ENCODE assay signal across 8 mouse cellular contexts in genomic region chr1:190928370-190929009, GRCm38 (mm10). TPM values are rescaled to one million over a fixed set of nuclear protein-coding genes. Genes with fewer than 3 reads are reported as not detected.
DNase-seq lines count a peak whose midpoint lies in the region; ATAC-seq and TF ChIP-seq lines count a peak whose summit lies in the region.

No protein-coding gene starts in this region.

- DNase-seq in gastrocnemius, adult 8-10 months (ENCODE audit: low spot score in 2 of 2): peak; percentile 96 to 98
- peak; percentile 96 for DNase-seq in hindlimb bud, embryonic 11.5 days (ENCODE audit: extremely low spot score, low read depth, low spot score)
- peak; percentile 96 to 98 for DNase-seq in left cerebral cortex, adult 8-10 months (ENCODE audit: low spot score in 2 of 2)
- peak; percentile 98 for DNase-seq in right cerebral cortex, postnatal 10 days (ENCODE audit: low spot score in 2 of 2)
- peak; percentile 97 for DNase-seq in urinary bladder, postnatal 25 days (ENCODE audit: low spot score)

- TF ChIP-seq POLR2A in cortical plate, adult 2 months (IDR thresholded peaks at IDR 0.05; ENCODE audit: extremely low read depth, insufficient read depth, low read length): peak; percentile 90

- H3K9me3 ChIP-seq in megakaryocyte, embryonic 14.5 days: no peaks in the 10 kb centered on the region

- peak overlapping the region; percentile 96 for H3K27ac ChIP-seq in cortical plate, adult 2 months (ENCODE audit: insufficient read depth, low read length)

- peaks cover 2% of the 10 kb centered on the region for H3K27me3 ChIP-seq in megakaryocyte, embryonic 14.5 days (replicated peaks)

- H3K4me1 ChIP-seq in cortical plate, adult 2 months (ENCODE audit: control insufficient read depth, insufficient read depth, low read length): peaks cover 4% of the 10 kb centered on the region; the same call in 1 of the 2 replicates
- peaks cover 53% of the 10 kb centered on the region for H3K4me1 ChIP-seq in megakaryocyte, embryonic 14.5 days

- H3K36me3 ChIP-seq in megakaryocyte, embryonic 14.5 days (replicated peaks; ENCODE audit: low read length): peaks cover 19% of the 10 kb centered on the region

- TF ChIP-seq CTCF in cortical plate, adult 2 months (IDR thresholded peaks at IDR 0.05; ENCODE audit: extremely low read depth, insufficient read depth, low read length): no peak

- ATAC-seq in activated CD4-positive, CD25-positive, alpha-beta regulatory T cell, adult 4 months: peak; percentile 95

- peak overlapping the region; percentile 96 for H3K4me3 ChIP-seq in cortical plate, adult 2 months (ENCODE audit: insufficient read depth, low read length)
- peak overlapping the region; percentile 97 for H3K4me3 ChIP-seq in megakaryocyte, embryonic 14.5 days (replicated peaks)

RNA-seq across cellular contexts. Expression of gene Angel2, which starts 3.6 kb away (rescaled TPM):
- polyA plus RNA-seq in activated CD4-positive, CD25-positive, alpha-beta regulatory T cell, adult 4 months (2017; shearing (Covaris generic)): 10 to 100 TPM; 42.1 to 53.8 TPM
- polyA plus RNA-seq in cortical plate, adult 2 months (2012; rRNA removed): 57.3 and 61.5 TPM in 2 replicates
- 10 to 100 TPM; 28.5 to 38.6 (median 28.8) TPM for total RNA-seq in gastrocnemius, adult 8-10 months (2022)
- total RNA-seq in left cerebral cortex, adult 8-10 months (2022): 10 to 100 TPM; 56.3 to 64.7 (median 57.9) TPM
- polyA plus RNA-seq in megakaryocyte, embryonic 14.5 days (2012; ENCODE audit: insufficient read depth, low replicate concordance): 1.6 and 1.7 TPM in 2 replicates

RNA-seq across cellular contexts. Expression of gene Rps6kc1, which starts 16.9 kb away (rescaled TPM):
- polyA plus RNA-seq in activated CD4-positive, CD25-positive, alpha-beta regulatory T cell, adult 4 months (2017; shearing (Covaris generic)): 1 to 10 TPM; 7.2 to 8.0 TPM
- 26.1 and 30.7 TPM in 2 replicates for polyA plus RNA-seq in cortical plate, adult 2 months (2012; rRNA removed)
- total RNA-seq in gastrocnemius, adult 8-10 months (2022): 10 to 100 TPM; 16.5 to 18.5 (median 17.4) TPM
- 100 to 1,000 TPM; 112 to 133 (median 128) TPM for total RNA-seq in left cerebral cortex, adult 8-10 months (2022)
- 2.8 and 5.9 TPM in 2 replicates for polyA plus RNA-seq in megakaryocyte, embryonic 14.5 days (2012; ENCODE audit: insufficient read depth, low replicate concordance)

RNA-seq across cellular contexts. Expression of gene Vash2, which starts 50.6 kb away (rescaled TPM):
- polyA plus RNA-seq in activated CD4-positive, CD25-positive, alpha-beta regulatory T cell, adult 4 months (2017; shearing (Covaris generic)): under 1 TPM; 0.15 to 0.30 TPM
- 1.9 and 2.0 TPM in 2 replicates for polyA plus RNA-seq in cortical plate, adult 2 months (2012; rRNA removed)
- under 1 TPM; 0.35 to 0.94 (median 0.68) TPM for total RNA-seq in gastrocnemius, adult 8-10 months (2022)
- 1 to 10 TPM; 2.0 to 3.0 (median 2.6) TPM for total RNA-seq in left cerebral cortex, adult 8-10 months (2022)
- polyA plus RNA-seq in megakaryocyte, embryonic 14.5 days (2012; ENCODE audit: insufficient read depth, low replicate concordance): 0.07 and 3.4 TPM in 2 replicates

Comparison
In these comparisons a context has a peak if more than half of its experiments do, and no peak if none do; other contexts are left out.
1. Peak in every context shown above with its lines: DNase-seq, ATAC-seq, H3K4me3 ChIP-seq and H3K27ac ChIP-seq.
2. RNA of gene Angel2, which starts 3.6 kb away (polyA plus RNA-seq): 57.3 to 61.5 TPM in cortical plate, adult 2 months and 42.1 to 53.8 TPM in activated CD4-positive, CD25-positive, alpha-beta regulatory T cell, adult 4 months; 1.6 to 1.7 TPM in megakaryocyte, embryonic 14.5 days; every median in the first group is over 10 times any median in the second.